Mouse (Mus musculus) lung, postnatal 0 days (tissue): ENCODE measurements around the gene Pms2.

Experiments used
- CTCF ChIP-seq: IDR thresholded peaks from 2 replicates; pipeline ENCODE4 v1.5.1; 2016; ENCODE audit warnings: antibody characterized with exemption, mild to moderate bottlenecking
- EP300 ChIP-seq: IDR thresholded peaks from 2 replicates; pipeline ENCODE4 v1.6.1; 2016; ENCODE audit warnings: antibody characterized with exemption, mild to moderate bottlenecking, control low read depth

GRCm38 (mm10) chr5:143929291-143929690 lies 19.5 kb downstream of the Pms2 start:
- no peak for TF ChIP-seq CTCF
- TF ChIP-seq EP300 = no peak
